Mouse (Mus musculus): ENCODE results near the gene Gm49394.

Gm49394 gene

GRCm38 (mm10) chr7:142661811-142662210, 7.9 kb downstream of the Gm49394 start:
- CTCF ChIA-PET: interaction anchor here in 2 of 4 experiments (0.6 to 1.6 kb wide), 2 partner anchors 51 to 232 kb away, joined by 4 to 5 read pairs; no protein-coding TSS in a partner anchor
- POLR2A ChIA-PET: interaction anchor here in 1 of 4 experiments (1.2 kb wide), 1 partner anchor 51 kb away, joined by 5 read pairs; no protein-coding TSS in a partner anchor

- POLR2A ChIA-PET: interaction anchor here in 2 of 4 experiments (1.2 to 2.0 kb wide), 2 partner anchors 50 kb away, joined by 5 to 7 read pairs; no protein-coding TSS in a partner anchor
- CTCF ChIA-PET: interaction anchor here in 2 of 4 experiments (1.0 to 1.6 kb wide), 2 partner anchors 50 to 376 kb away, joined by 4 read pairs; no protein-coding TSS in a partner anchor
Measured at GRCm38 (mm10) chr7:142661046-142661445, 8.7 kb downstream of the Gm49394 start.

- ChIA-PET POLR2A (interaction anchor here in 2 of 4 experiments (1.2 to 2.0 kb wide), 2 partner anchors 49 to 50 kb away, joined by 5 to 7 read pairs; no protein-coding TSS in a partner anchor), CTCF (interaction anchor here in 2 of 4 experiments (1.0 to 1.6 kb wide), 2 partner anchors 49 to 376 kb away, joined by 4 read pairs; no protein-coding TSS in a partner anchor)
Measured at GRCm38 (mm10) chr7:142660651-142660945, 9.1 kb downstream of the Gm49394 start.

GRCm38 (mm10) chr7:142659767-142660650, 9.7 kb downstream of the Gm49394 start:
- ChIA-PET CTCF (interaction anchor here in 3 of 4 experiments (0.6 to 1.6 kb wide), 6 partner anchors 49 to 1826 kb away, joined by 4 to 6 read pairs (median 5); no protein-coding TSS in a partner anchor), POLR2A (interaction anchor here in 2 of 4 experiments (0.6 to 2.0 kb wide), 5 partner anchors 49 to 275 kb away, joined by 3 to 7 read pairs (median 4); no protein-coding TSS in a partner anchor)

GRCm38 (mm10) chr7:142659181-142659681, 10.5 kb downstream of the Gm49394 start:
- ChIA-PET CTCF (interaction anchor here in 2 of 4 experiments (0.6 to 0.8 kb wide), 2 partner anchors 48 to 1825 kb away, joined by 5 read pairs; no protein-coding TSS in a partner anchor), POLR2A (interaction anchor here in 2 of 4 experiments (0.7 to 4.5 kb wide), 5 partner anchors 49 to 472 kb away, joined by 3 to 25 read pairs (median 4); no protein-coding TSS in a partner anchor)

- ChIA-PET POLR2A (interaction anchor here in 2 of 4 experiments (0.7 to 4.5 kb wide), 4 partner anchors 48 to 473 kb away, joined by 4 to 25 read pairs (median 5); no protein-coding TSS in a partner anchor), CTCF (interaction anchor here in 1 of 4 experiments (0.6 kb wide), 1 partner anchor 339 kb away, joined by 6 read pairs; no protein-coding TSS in a partner anchor)
Measured at GRCm38 (mm10) chr7:142658681-142659180, 11.0 kb downstream of the Gm49394 start.

GRCm38 (mm10) chr7:142657821-142658614, 11.7 kb downstream of the Gm49394 start:
- CTCF ChIA-PET: interaction anchor here in 3 of 4 experiments (0.6 to 2.2 kb wide), 5 partner anchors 15 to 338 kb away, joined by 3 to 7 read pairs (median 6); no protein-coding TSS in a partner anchor
- POLR2A ChIA-PET: interaction anchor here in 2 of 4 experiments (1.5 to 4.5 kb wide), 3 partner anchors 47 to 152 kb away, joined by 4 to 25 read pairs (median 4); no protein-coding TSS in a partner anchor

- POLR2A ChIA-PET: interaction anchor here (0.5 to 4.5 kb wide), 6 partner anchors 23 to 58 kb away, joined by 3 to 25 read pairs (median 4); no protein-coding TSS in a partner anchor
- CTCF ChIA-PET: interaction anchor here in 3 of 4 experiments (0.6 to 2.2 kb wide), 4 partner anchors 16 to 303 kb away, joined by 3 to 7 read pairs (median 6); no protein-coding TSS in a partner anchor
Measured at GRCm38 (mm10) chr7:142657341-142657791, 12.4 kb downstream of the Gm49394 start.

- ChIA-PET CTCF (interaction anchor here in 3 of 4 experiments (1.2 to 2.2 kb wide), 3 partner anchors 45 kb away, joined by 4 to 6 read pairs (median 5); no protein-coding TSS in a partner anchor), POLR2A (interaction anchor here in 3 of 4 experiments (0.9 to 4.5 kb wide), 7 partner anchors 8 to 79 kb away, joined by 3 to 25 read pairs (median 3); no protein-coding TSS in a partner anchor)
Measured at GRCm38 (mm10) chr7:142656055-142656454, 13.7 kb downstream of the Gm49394 start.

- POLR2A ChIA-PET: interaction anchor here in 2 of 4 experiments (1.1 to 4.5 kb wide), 3 partner anchors 9 to 45 kb away, joined by 3 to 25 read pairs (median 3); no protein-coding TSS in a partner anchor
- CTCF ChIA-PET: interaction anchor here in 3 of 4 experiments (0.8 to 2.2 kb wide), 4 partner anchors 16 to 45 kb away, joined by 3 to 6 read pairs (median 4); no protein-coding TSS in a partner anchor
Measured at GRCm38 (mm10) chr7:142655633-142656032, 14.1 kb downstream of the Gm49394 start.

- CTCF ChIA-PET: no interaction called here
- POLR2A ChIA-PET: interaction anchor here in 1 of 4 experiments (0.6 kb wide), 1 partner anchor 266 kb away, joined by 3 read pairs; the partner anchor contains the start of gene Ctsd
Measured at GRCm38 (mm10) chr7:142653726-142654125, 16.0 kb downstream of the Gm49394 start.

GRCm38 (mm10) chr7:142646676-142647075, 23.1 kb downstream of the Gm49394 start:
- ChIA-PET CTCF (interaction anchor here in 1 of 4 experiments (0.5 kb wide), 1 partner anchor 166 kb away, joined by 3 read pairs; no protein-coding TSS in a partner anchor), POLR2A (no interaction called here)

- CTCF ChIA-PET: no interaction called here
- POLR2A ChIA-PET: no interaction called here
Measured at GRCm38 (mm10) chr7:142645045-142645444, 24.7 kb downstream of the Gm49394 start.

- CTCF ChIA-PET: no interaction called here
- POLR2A ChIA-PET: no interaction called here
Measured at GRCm38 (mm10) chr7:142636178-142636577, 33.6 kb downstream of the Gm49394 start.

GRCm38 (mm10) chr7:142630691-142631090, 39.1 kb downstream of the Gm49394 start:
- POLR2A ChIA-PET: no interaction called here
- CTCF ChIA-PET: no interaction called here

- ChIA-PET POLR2A (interaction anchor here in 2 of 4 experiments (0.8 to 0.9 kb wide), 2 partner anchors 19 to 29 kb away, joined by 3 to 4 read pairs; no protein-coding TSS in a partner anchor), CTCF (no interaction called here)
Measured at GRCm38 (mm10) chr7:142629806-142630205, 39.9 kb downstream of the Gm49394 start.

GRCm38 (mm10) chr7:142622180-142622579, 47.6 kb downstream of the Gm49394 start:
- ChIA-PET CTCF (interaction anchor here in 2 of 4 experiments (0.7 to 1.2 kb wide), 2 partner anchors 11 to 1719 kb away, joined by 3 to 4 read pairs; no protein-coding TSS in a partner anchor), POLR2A (interaction anchor here in 1 of 4 experiments (1.6 to 2.0 kb wide), 2 partner anchors 11 to 16 kb away, joined by 3 to 4 read pairs; no protein-coding TSS in a partner anchor)
